Mouse (Mus musculus) fat pad, adult 2 months (tissue): ENCODE measurements around the gene Tmem63c.

ENCODE experiments used
- DNase-seq: peaks from one replicate; pipeline ENCODE4 v3.0.0-alpha.2; 2011; ENCODE audit warnings: low read depth, low spot score; ENCODE audit errors: extremely low read depth

Tmem63c gene

DNA sequence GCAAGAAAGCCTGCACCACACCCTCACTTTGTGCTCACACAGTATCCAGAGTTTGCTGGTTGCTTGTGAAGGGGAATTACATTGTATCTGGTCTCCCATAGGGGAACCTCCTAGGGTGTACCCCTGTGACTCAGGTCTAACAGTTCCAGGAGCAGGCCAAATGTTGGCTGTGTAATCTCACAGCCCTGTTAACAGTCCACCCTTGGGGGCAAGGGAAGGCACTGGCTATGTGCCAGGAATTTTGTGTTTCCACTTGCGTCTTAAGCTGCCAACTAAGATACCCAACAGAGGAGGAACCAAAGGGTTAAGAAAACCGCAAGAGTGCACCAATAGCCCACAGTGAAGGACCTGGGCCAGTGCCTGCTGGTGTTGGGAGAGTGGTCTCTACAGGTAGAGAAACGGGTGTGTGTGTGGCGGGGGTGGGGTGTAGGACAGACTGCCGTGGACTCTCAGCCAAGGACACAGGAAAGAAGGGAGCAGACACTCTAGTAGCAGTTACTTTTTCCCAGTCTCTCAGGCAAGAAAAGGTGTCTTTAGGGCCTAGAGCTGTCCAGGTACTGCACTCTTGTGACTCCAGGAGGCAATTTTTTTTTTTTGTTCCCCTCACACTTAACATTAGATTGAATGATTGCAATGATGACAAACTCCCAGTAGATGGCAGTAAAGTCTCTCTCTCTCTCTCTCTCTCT lies 20.8 kb upstream of the Tmem63c start:
- no peak for DNase-seq

GRCm38 (mm10) chr12:87000840-87001176 lies 20.3 kb upstream of the Tmem63c start:
- no peak for DNase-seq

DNA sequence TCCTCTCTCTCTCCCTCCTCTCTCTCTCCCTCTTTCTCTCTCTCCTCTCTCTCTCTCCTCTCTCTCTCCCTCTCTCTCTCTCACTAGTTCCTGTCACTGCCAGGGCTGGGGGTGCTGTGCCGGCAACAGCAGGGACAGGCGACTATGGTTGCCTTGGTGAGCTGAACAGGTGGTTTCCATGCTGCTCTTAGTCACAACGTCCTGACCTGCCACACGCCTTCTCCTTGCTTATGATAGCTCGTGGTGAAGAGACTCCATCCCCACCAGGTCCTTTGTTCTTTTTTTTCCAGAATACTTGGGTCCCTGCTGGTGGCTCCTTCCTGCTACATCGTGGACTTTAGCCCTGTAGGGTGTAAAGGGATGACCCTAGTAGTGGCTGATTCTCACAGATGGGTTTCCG lies 18.9 kb upstream of the Tmem63c start:
- DNase-seq: no peak

- no peak for DNase-seq
Observed at GRCm38 (mm10) chr12:87002815-87003214, 18.3 kb upstream of the Tmem63c start.

GRCm38 (mm10) chr12:87003606-87004005 lies 17.5 kb upstream of the Tmem63c start:
- DNase-seq: no peak

GRCm38 (mm10) chr12:87004596-87004995 lies 16.5 kb upstream of the Tmem63c start:
- no peak for DNase-seq

- no peak for DNase-seq
Observed at GRCm38 (mm10) chr12:87017041-87017440, 4.1 kb upstream of the Tmem63c start.

GRCm38 (mm10) chr12:87018756-87019155 lies 2.4 kb upstream of the Tmem63c start:
- DNase-seq: no peak

GRCm38 (mm10) chr12:87022006-87022405 lies 866 bp downstream of the Tmem63c start:
- no peak for DNase-seq

DNA sequence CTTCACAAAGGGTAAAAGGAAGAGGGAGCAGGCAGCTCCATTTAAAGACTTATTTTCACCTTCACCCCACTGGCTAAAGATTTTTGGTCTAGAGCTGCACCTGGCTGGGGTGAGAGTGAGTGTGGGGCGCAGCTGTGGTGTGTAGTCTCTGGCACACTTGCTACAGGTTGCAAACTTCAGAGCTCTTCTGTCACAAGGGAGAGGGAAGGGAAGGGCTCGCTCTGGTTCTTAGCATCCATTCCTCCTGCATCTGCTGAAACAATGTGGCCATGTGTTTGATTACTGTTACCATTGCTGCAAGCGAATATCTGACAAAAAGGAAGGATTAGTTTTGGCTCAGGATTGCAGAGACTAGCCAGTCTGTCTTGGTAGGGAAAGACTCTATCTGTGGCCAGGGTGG lies 2.3 kb downstream of the Tmem63c start:
- no peak for DNase-seq

GRCm38 (mm10) chr12:87026109-87026870 lies 5.2 kb downstream of the Tmem63c start:
- no peak for DNase-seq

GRCm38 (mm10) chr12:87026871-87027240 lies 5.7 kb downstream of the Tmem63c start:
- DNase-seq: no peak

GRCm38 (mm10) chr12:87027391-87027790 lies 6.3 kb downstream of the Tmem63c start:
- DNase-seq: no peak

GRCm38 (mm10) chr12:87028068-87028467 lies 6.9 kb downstream of the Tmem63c start:
- DNase-seq: no peak

DNA sequence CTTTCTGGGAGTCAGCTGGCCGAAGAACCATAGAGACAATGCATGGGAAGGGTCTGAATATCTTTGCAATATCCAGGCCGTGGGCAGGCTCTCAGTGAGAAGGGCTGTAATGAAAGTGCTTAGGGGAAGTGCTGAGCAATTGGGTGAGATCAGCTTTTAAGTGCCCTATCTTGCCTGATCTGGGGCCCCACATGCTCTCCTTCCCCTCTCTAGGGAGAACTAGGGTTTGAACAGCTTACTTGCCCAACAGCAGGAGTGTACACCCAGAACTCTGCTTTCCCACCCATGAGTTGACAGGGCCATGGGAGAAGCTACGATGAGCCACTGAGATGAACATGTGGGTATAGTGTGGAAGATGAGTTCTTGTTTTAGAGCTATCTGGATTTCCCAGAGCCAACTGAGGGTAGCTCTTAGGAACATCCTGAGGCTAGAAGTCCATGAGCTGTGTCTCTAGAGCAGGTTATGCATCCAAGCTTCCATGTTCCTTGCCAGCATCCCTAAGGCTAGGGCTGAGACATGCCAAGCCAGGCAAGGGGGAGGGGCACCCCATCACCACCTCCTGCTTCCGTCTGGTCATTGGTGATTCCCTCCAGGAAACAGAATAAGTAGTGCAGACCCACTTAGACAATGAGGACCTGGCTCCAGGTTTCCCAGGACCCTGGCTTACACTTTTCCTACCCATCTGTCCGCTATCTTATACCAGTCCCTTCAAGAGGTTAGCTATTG lies 8.3 kb downstream of the Tmem63c start:
- DNase-seq: no peak

DNA sequence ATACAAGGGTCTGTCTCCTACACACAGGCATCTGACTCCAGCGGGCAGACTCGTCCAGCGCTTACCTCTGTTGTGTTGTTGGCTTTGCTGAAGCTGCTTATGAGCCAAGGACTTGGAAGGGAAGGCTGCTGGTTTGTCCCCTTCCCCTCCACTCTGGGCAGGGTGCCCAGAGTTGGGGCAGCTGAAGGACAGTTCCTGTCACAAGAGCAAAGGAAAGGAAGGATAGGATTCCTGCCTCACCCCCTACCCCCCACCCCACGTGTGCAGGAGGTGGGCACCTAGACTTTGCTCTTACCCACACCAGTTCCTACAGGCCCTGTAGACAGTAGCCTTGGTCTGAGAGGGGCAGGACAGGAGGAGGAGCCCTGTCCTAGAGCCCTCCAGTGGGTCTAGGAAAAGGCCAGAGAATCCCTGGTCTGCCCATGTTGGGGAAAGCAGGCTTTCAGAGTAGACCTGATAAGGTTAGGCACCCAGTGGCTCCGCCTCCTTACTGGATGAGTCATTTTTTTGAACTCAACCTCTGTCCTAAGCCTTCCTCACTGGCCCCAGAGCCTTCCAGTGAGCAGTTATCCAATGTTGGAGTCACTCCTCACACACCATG lies 10.1 kb downstream of the Tmem63c start:
- no peak for DNase-seq

GRCm38 (mm10) chr12:87036631-87037030 lies 15.5 kb downstream of the Tmem63c start:
- DNase-seq: no peak

GRCm38 (mm10) chr12:87040166-87040565 lies 19.0 kb downstream of the Tmem63c start:
- no peak for DNase-seq

DNA sequence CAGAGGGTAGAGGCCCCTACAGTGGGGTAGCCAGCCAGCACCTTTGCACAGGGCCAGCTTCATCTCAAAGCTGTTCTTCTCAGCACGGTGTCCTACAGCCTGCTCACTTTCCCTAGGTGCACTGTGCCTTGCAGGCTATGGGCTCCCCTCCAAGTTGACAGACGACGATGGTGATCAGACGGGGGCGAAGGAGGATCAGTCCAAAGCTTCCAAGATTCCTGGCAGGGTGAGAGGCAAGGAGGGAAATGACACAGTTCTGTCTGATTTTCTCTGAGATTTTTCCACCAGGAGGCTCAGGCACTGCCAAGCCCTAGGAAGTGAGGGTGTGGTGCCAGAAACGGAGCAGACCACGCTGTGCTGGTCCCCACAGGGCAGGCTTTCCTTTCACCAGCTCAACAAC lies 19.7 kb downstream of the Tmem63c start:
- no peak for DNase-seq

DNA sequence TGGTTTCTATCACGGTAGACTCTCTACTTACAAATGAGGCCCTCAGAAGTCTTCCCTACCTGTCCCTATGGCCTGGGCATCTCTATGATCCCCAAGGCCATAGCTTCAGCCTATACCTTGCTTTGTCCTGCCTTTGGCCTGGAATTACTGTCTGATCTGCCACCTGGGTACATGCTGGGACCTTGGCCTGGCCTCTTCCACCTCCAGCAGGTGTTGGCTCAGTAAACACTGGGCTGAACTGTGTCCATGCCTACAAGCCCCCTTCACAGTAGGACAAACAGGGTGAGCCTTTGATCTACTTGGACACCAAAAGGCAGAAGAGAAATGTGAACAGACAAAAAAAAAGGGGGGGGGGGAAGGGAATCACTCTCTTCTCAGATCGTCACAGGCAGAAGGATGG lies 21.3 kb downstream of the Tmem63c start:
- DNase-seq: no peak

GRCm38 (mm10) chr12:87043221-87043620 lies 22.1 kb downstream of the Tmem63c start:
- no peak for DNase-seq

GRCm38 (mm10) chr12:87044711-87045110 lies 23.6 kb downstream of the Tmem63c start:
- no peak for DNase-seq
